Mouse (Mus musculus): ENCODE data around the gene Cdc42.

GRCm38 (mm10) chr4:137294951-137295350, 62.6 kb downstream of the Cdc42 start:
- TF ChIP-seq POLR2A (IDR thresholded peaks at IDR 0.05; ENCODE audit: control insufficient read depth, extremely low read depth, insufficient read depth, low read length, poor library complexity) (no peak), CTCF (IDR thresholded peaks at IDR 0.05; ENCODE audit: borderline replicate concordance, control insufficient read depth, extremely low read depth, insufficient read depth, low read length, poor library complexity) (no peak)

All from thymus, adult 2 months (tissue).